Mouse (Mus musculus) ES-Bruce4 (cell line): ENCODE data around the gene Prdm15.

Source experiments
- CTCF ChIP-seq: IDR thresholded peaks from one replicate; pipeline ENCODE4 v1.8.1; 2011; ENCODE audit warnings: low read depth, low read length
- EP300 ChIP-seq: IDR thresholded peaks from 2 replicates; pipeline ENCODE4 v1.6.1; 2011; ENCODE audit warnings: low read depth, low read length; ENCODE audit not compliant: insufficient read depth
- POLR2A ChIP-seq: IDR thresholded peaks from one replicate; pipeline ENCODE4 v1.8.1; 2011; ENCODE audit warnings: low read length; ENCODE audit not compliant: insufficient read depth

DNA sequence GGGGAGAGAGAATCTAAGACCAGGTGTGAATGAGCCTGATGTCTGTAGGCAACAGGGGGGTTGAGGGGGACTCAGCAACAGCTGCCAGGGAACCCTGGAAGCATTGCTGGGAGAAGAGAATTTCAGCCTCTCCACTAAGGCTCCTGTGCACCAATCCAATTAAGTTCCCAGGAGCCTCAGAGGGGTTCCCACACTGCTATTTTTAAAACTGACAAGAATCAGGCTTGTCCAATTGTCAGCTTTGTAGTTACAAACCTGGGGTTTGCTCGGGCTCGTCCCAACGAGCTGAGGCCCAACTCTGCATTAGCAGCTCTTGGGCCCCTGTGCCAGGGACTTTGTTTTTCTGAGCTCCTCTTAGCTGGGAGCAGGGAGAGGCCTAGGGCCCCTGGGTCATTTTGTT, 92.0 kb downstream of the Prdm15 start:
- TF ChIP-seq CTCF (no peak), POLR2A (no peak), EP300 (no peak)
